Mouse (Mus musculus) spleen, adult 2 months (tissue): ENCODE results near the gene Hist1h2ba. TPM values are rescaled to one million over a fixed set of nuclear protein-coding genes. Genes with fewer than 3 reads are reported as not detected.

Experiments
- DNase-seq, 2 experiments: peaks; one replicate each; pipeline versions ENCODE4 v3.0.0 to v3.0.0-alpha.2; 2012 to 2021; ENCODE audit warnings: low spot score in 2 of 2, low read depth in 1 of 2
- H3K27ac ChIP-seq: fragments of 200-500 bp; 2 replicates; pipeline ENCODE4 v1.5.1; 2012; ENCODE audit warnings: low read length, inconsistent platforms; ENCODE audit not compliant: insufficient read depth
- H3K27me3 ChIP-seq: fragments of 200-500 bp; 2 replicates; pipeline ENCODE4 v1.6.1; 2012; ENCODE audit warnings: mild to moderate bottlenecking, moderate library complexity, low read length, inconsistent platforms; ENCODE audit not compliant: control insufficient read depth, insufficient read depth
- H3K36me3 ChIP-seq: fragments of 200-500 bp; 2 replicates; pipeline ENCODE4 v1.6.1; 2012; ENCODE audit warnings: mild to moderate bottlenecking, low read length, inconsistent platforms; ENCODE audit not compliant: control insufficient read depth, insufficient read depth
- H3K4me1 ChIP-seq: fragments of 200-500 bp; 2 replicates; pipeline ENCODE4 v1.6.1; 2011; ENCODE audit warnings: inconsistent platforms; ENCODE audit not compliant: control insufficient read depth, insufficient read depth, insufficient read length
- H3K4me3 ChIP-seq: fragments of 200-500 bp; 2 replicates; pipeline ENCODE4 v1.5.1; 2011; ENCODE audit warnings: mild to moderate bottlenecking, inconsistent platforms; ENCODE audit not compliant: insufficient read depth, insufficient read length; ENCODE audit errors: extremely low read depth
- CTCF ChIP-seq: fragments of 200-500 bp; IDR thresholded peaks from 2 replicates; pipeline ENCODE4 v1.5.1; 2011; ENCODE audit warnings: mild to moderate bottlenecking, inconsistent platforms; ENCODE audit not compliant: insufficient read depth, insufficient read length, insufficient replicate concordance; ENCODE audit errors: extremely low read depth
- POLR2A ChIP-seq: fragments of 200-500 bp; IDR thresholded peaks from 2 replicates; pipeline ENCODE4 v1.6.1; 2011; ENCODE audit warnings: low read depth, low read length, inconsistent platforms
- WGBS: fragments of 180-500 bp; shearing (Covaris S2); methylation state at CpG from one replicate; pipeline ENCODE4 v1.1.7; 2018; 5-methylcytosine and 5-hydroxymethylcytosine counted together
- polyA plus RNA-seq: library from polyadenylated mRNA; depleted of rRNA; stranded (reverse); fragments of >200 nt; gene quantifications from 2 replicates; pipeline ENCODE4 v1.2.3, GENCODE M21; 2012; rRNA removed

The Hist1h2ba gene
- not detected in 2 replicates for polyA plus RNA-seq

DNA sequence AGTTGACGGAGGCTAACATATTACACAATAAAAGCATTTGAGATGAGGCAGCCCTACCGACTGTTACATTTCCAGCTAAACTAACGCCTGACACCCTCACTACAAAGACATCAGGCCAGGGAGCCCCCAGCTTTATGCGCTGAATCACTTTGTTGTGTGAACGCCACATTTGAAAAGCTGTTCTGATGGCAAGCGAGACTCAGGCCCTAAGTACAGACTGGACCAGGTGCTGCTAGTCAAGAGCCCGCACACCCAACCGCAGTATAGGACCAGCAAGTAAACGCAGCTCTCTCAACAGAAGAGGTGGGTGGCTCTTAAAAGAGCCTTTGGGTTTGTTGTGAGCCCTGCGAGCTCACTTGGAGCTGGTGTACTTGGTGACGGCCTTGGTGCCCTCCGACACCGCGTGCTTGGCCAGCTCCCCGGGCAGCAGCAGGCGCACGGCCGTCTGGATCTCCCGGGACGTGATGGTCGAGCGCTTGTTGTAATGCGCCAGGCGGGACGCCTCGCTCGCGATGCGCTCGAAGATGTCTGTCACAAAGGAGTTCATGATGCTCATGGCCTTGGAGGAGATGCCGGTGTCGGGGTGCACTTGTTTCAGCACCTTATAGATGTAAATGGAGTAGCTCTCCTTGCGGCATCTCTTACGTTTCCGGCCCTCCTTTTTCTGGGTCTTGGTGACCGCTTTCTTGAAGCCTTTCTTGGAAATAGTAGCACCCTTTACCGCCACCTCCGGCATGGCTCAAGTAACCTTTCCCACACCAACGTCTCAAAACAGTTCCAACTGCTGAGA is at the start of gene Hist1h2ba:
TSS of gene Hist1h2ba (minus strand) at position 736 of the 790 bp plus-strand sequence.
- Histone ChIP-seq H3K4me3 (no peak within 1 kb of the TSS), H3K27ac (no peak within 1 kb of the TSS), H3K27me3 (no peaks in the 10 kb centered on the region), H3K4me1 (no peaks in the 10 kb centered on the region), H3K36me3 (no peaks in the 10 kb centered on the region)
- no peak for DNase-seq
- WGBS = 97% methylated on average over 39 of the region's 39 CpGs
- TF ChIP-seq POLR2A (no peak), CTCF (no peak)

DNA sequence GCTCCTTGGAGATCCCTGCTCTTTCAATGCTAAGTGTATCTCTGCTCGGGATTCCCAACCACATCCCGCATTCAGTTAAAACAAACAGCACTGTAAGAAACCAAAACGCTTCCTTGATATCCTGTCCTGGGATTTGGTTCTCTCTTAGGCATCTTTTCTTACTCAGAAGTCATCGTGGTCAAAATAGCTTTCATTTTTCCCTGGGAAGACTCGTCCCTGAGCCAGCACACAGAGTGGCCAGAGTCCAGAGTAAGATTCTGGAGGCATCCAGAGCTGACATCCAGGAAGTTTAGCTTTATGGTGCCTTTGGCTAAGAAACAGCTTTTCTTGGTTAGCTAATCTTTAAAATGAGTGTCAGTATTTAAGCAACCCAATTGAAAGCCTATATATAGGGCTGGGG is 38.3 kb upstream of the Hist1h2ba start:
- Histone ChIP-seq H3K36me3 (no peaks in the 10 kb centered on the region), H3K4me3 (no peak overlapping the region), H3K27me3 (no peaks in the 10 kb centered on the region), H3K27ac (no peak overlapping the region), H3K4me1 (no peaks in the 10 kb centered on the region)
- no peak for DNase-seq
- 74% methylated on average over 5 of the region's 5 CpGs for WGBS
- TF ChIP-seq POLR2A (no peak), CTCF (no peak)

DNA sequence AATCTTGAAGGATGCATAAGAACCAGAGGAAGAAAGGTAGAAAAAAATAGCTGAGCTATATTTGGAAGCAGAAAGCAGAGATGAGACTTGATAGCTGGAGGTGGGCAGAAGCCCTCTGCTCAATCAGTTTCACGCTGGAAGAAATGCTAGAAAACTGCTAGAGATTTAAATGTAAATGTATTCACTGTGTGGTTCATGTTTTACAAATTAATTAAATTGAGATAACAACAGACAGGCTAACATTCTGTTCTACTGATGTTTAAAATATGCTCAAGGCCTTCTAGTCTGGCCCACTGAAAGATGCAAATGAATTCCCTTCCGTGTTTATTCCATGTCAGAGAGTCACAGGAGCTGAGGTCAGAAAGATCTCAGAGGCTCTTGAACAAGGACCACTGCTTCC is 37.9 kb upstream of the Hist1h2ba start:
- Histone ChIP-seq H3K27me3 (no peaks in the 10 kb centered on the region), H3K27ac (no peak overlapping the region), H3K4me3 (no peak overlapping the region), H3K36me3 (no peaks in the 10 kb centered on the region), H3K4me1 (no peaks in the 10 kb centered on the region)
- WGBS = 77% methylated on average over 2 of the region's 2 CpGs
- TF ChIP-seq CTCF (no peak), POLR2A (no peak)
- DNase-seq = no peak

DNA sequence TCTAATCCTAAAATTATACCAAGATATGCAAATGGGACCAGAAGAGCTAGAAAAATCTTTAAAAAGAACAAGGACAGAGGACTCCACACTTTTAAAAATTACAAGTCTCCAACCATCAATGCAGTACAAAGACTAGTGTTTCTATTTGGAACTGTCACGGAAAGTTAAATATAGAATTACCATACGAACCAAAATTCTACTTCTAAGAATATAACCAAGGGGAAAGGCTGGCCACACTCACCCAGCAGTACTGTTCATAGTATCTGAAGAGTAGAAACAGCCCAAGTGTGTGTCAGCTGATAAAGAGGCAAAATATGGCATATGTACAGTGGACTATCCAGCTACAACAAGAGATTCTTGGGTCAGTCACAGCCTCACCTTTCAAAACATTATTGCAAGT is 31.0 kb upstream of the Hist1h2ba start:
- TF ChIP-seq CTCF (no peak), POLR2A (no peak)
- H3K27ac ChIP-seq = no peak overlapping the region
- no peaks in the 10 kb centered on the region for H3K36me3 ChIP-seq
- no peak for DNase-seq
- H3K27me3 ChIP-seq = no peaks in the 10 kb centered on the region
- H3K4me1 ChIP-seq = no peaks in the 10 kb centered on the region
- WGBS = 46% methylated on average over 2 of the region's 2 CpGs
- no peak overlapping the region for H3K4me3 ChIP-seq

DNA sequence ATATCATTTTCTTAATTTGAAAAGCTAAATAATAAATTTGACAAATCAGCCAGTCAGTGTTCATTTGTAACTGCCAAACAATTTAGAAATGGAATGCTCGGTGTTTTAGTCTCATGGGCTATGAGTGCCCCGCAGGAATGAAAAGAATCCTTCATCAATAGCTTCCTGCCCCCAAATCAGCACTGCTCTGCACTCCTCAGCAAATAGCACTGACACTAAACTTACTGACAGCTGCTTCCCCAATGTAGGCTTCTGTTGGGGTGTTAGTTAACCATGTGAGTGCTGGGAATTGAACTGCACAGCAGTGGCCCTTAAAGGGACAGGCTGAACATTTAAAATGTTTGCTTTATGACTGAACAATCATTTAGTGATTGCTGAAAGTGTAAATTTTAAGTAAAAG is 25.8 kb upstream of the Hist1h2ba start:
- no peak for DNase-seq
- no peaks in the 10 kb centered on the region for H3K36me3 ChIP-seq
- 42% methylated on average over 2 of the region's 2 CpGs for WGBS
- no peaks in the 10 kb centered on the region for H3K4me1 ChIP-seq
- no peak overlapping the region for H3K4me3 ChIP-seq
- no peaks in the 10 kb centered on the region for H3K27me3 ChIP-seq
- H3K27ac ChIP-seq = no peak overlapping the region
- TF ChIP-seq POLR2A (no peak), CTCF (no peak)

DNA sequence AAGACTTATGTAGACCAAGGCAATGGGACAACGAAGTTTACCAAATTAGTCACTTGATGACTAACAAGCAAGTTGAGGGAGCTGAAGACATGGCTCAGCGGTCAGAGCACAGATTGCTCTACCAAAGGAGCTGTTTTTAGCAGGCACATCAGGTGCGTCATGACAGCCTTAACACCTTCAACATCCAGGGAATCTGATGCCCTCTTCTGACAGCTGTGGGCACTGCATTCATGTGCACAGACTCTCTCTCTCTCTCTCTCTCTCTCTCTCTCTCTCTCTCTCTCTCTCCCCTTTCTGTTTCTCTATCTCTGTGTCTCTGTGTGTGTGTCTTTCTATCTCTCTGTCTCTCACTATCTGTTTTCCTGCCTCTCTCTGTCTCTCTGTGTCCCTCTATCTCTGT is 17.0 kb upstream of the Hist1h2ba start:
- WGBS = 48% methylated on average over 3 of the region's 3 CpGs
- Histone ChIP-seq H3K4me1 (no peaks in the 10 kb centered on the region), H3K4me3 (no peak overlapping the region), H3K27ac (no peak overlapping the region), H3K27me3 (no peaks in the 10 kb centered on the region), H3K36me3 (no peaks in the 10 kb centered on the region)
- no peak for TF ChIP-seq POLR2A
- peak; percentile 39; the same call in 1 of the 2 replicates for TF ChIP-seq CTCF
- peak; percentile 38 to 50 for DNase-seq

DNA sequence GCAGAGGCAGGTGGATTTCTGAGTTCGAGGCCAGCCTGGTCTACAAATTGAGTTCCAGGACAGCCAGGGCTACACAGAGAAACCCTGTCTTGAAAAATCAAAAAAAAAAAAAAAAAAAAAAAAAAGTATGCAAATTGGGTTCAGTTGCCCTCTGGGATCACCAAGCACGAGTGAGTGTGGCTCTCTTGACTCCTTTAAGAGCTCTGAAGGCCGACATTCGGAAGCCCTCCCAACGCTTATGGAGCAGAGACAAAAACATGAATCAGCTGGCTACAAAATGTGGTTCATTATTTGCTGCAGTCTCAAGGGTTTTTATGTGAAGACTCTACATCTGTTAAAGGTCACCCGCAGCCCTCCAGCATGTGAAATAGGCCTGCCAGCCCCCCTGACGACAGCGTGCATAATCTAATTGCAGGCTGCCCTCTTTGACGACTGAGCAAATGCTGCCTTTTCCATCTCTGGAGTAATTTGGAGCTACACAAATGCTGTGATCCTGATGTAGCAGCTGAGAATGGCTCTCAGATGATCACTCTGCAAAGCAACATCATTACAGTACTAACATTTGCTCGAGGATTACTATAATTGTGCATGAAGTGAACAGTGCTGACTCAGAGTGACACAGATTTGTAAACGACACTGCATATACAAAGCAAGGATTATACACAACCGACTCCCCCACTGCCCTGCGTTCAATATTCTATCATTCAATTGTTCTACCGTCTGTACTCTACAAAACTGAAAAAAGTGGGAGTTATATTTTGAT is 15.7 kb upstream of the Hist1h2ba start:
- Histone ChIP-seq H3K4me3 (no peak overlapping the region), H3K36me3 (no peaks in the 10 kb centered on the region), H3K4me1 (no peaks in the 10 kb centered on the region), H3K27ac (no peak overlapping the region), H3K27me3 (no peaks in the 10 kb centered on the region)
- DNase-seq = no peak
- TF ChIP-seq CTCF = no peak
- 77% methylated on average over 14 of the region's 14 CpGs for WGBS
